Mouse (Mus musculus) liver, adult 2 months (tissue): Measurements from ENCODE around the gene Ms4a4c.

Experiments
- CTCF ChIP-seq: fragments of 200-500 bp; IDR thresholded peaks from 2 replicates; pipeline ENCODE4 v1.5.1; 2011; ENCODE audit warnings: low read depth, low read length, control low read depth
- POLR2A ChIP-seq: fragments of 200-500 bp; IDR thresholded peaks from 2 replicates; pipeline ENCODE4 v1.6.1; 2011; ENCODE audit warnings: low read length, control low read depth; ENCODE audit not compliant: insufficient read depth; ENCODE audit errors: extremely low read depth

GRCm38 (mm10) chr19:11466471-11466870 lies 61.9 kb downstream of the Ms4a4c start:
- TF ChIP-seq CTCF (no peak), POLR2A (no peak)
